Mouse (Mus musculus) heart, embryonic 14.5 days (tissue): ENCODE data around the gene Cdon. TPM values are rescaled to one million over a fixed set of nuclear protein-coding genes. Genes with fewer than 3 reads are reported as not detected.

ENCODE experiments used
- ATAC-seq: fragments of 200-750 bp; cut with Nextera tagmentation; 2 replicates; pipeline ENCODE4 v1.8.0; 2017; ENCODE audit warnings: low read depth, moderate TSS enrichment; ENCODE audit not compliant: insufficient number of reproducible peaks, insufficient read depth, low FRiP score
- H3K27ac ChIP-seq, 2 experiments: fragments of 200-500 bp in 1 of 2; fragments of 300-500 bp in 1 of 2; sonication (generic) in 1 of 2; replicated peaks in 1 of 2; 2 replicates each; pipeline ENCODE4 v1.5.1; 2012 to 2014; ENCODE audit warnings: low read depth in 2 of 2, low read length in 2 of 2, control low read depth in 1 of 2, mild to moderate bottlenecking in 1 of 2, mixed read lengths in 1 of 2; ENCODE audit not compliant: control insufficient read depth in 1 of 2, insufficient read depth in 1 of 2
- H3K27me3 ChIP-seq: fragments of 300-500 bp; sonication (generic); 2 replicates; pipeline ENCODE4 v1.6.1; 2014; ENCODE audit warnings: mild to moderate bottlenecking, low read length, control low read depth; ENCODE audit not compliant: control insufficient read depth, insufficient read depth
- H3K36me3 ChIP-seq: fragments of 300-500 bp; sonication (generic); 2 replicates; pipeline ENCODE4 v1.6.1; 2014; ENCODE audit warnings: mild to moderate bottlenecking, control low read depth, low read length, mixed read lengths; ENCODE audit not compliant: control insufficient read depth, insufficient read depth
- H3K4me1 ChIP-seq, 2 experiments: fragments of 200-500 bp in 1 of 2; fragments of 300-500 bp in 1 of 2; sonication (generic) in 1 of 2; 2 replicates each; pipeline ENCODE4 v1.6.1; 2012 to 2014; ENCODE audit warnings: low read length in 2 of 2, control low read depth in 1 of 2, mixed read lengths in 1 of 2; ENCODE audit not compliant: control insufficient read depth in 2 of 2, insufficient read depth in 2 of 2
- H3K4me2 ChIP-seq: fragments of 300-500 bp; sonication (generic); 2 replicates; pipeline ENCODE4 v1.6.1; 2014; ENCODE audit warnings: mild to moderate bottlenecking, low read length
- H3K4me3 ChIP-seq, 2 experiments: fragments of 200-500 bp in 1 of 2; fragments of 300-500 bp in 1 of 2; sonication (generic) in 1 of 2; 2 replicates each; pipeline ENCODE4 v1.5.1; 2012 to 2014; ENCODE audit warnings: low read length in 2 of 2, mild to moderate bottlenecking in 2 of 2, control low read depth in 1 of 2, low read depth in 1 of 2, moderate library complexity in 1 of 2; ENCODE audit not compliant: control insufficient read depth in 1 of 2, insufficient read depth in 1 of 2
- H3K9ac ChIP-seq: fragments of 300-500 bp; sonication (generic); 2 replicates; pipeline ENCODE4 v1.6.1; 2014; ENCODE audit warnings: mild to moderate bottlenecking, low read length
- H3K9me3 ChIP-seq: fragments of 300-500 bp; sonication (generic); 2 replicates; pipeline ENCODE4 v1.6.1; 2016; ENCODE audit warnings: low read length, control low read depth; ENCODE audit not compliant: control insufficient read depth
- WGBS: fragments of 180-500 bp; shearing (Covaris S2); extraction: QIAGEN DNeasy Blood & Tissue Kit; methylation state at CpG from one replicate; pipeline ENCODE4 v1.1.7; 2014; 5-methylcytosine and 5-hydroxymethylcytosine counted together
- polyA plus RNA-seq: library from polyadenylated mRNA; unstranded; fragments of >200 nt; fragmentation: Nextera tagmentation; extraction: Ambion mirVana; gene quantifications from 2 replicates; pipeline ENCODE4 v1.2.1, GENCODE M21; 2014

The Cdon gene
- polyA plus RNA-seq, 1 experiment from 2014 or later: 8.1 TPM

- H3K36me3 ChIP-seq: no peaks in the 10 kb centered on the region
- no peak for ATAC-seq
- H3K27me3 ChIP-seq: no peaks in the 10 kb centered on the region
- H3K4me1 ChIP-seq: peaks cover 0 to 3% of the 10 kb centered on the region in 2 experiments; a peak in 2 of 4 replicates
- 0 out of 4 replicates have a peak overlapping the region, but pooled peaks of 1 of the 2 experiments have one; percentile 9 for H3K27ac ChIP-seq
- no peak overlapping the region for H3K9ac ChIP-seq
- H3K9me3 ChIP-seq: no peaks in the 10 kb centered on the region
- no peak overlapping the region for H3K4me2 ChIP-seq
- WGBS: 21% methylated on average over 1 of the region's 1 CpGs
- H3K4me3 ChIP-seq: no peak overlapping the region
Measured at GRCm38 (mm10) chr9:35529796-35530195, 108.9 kb downstream of the Cdon start.

- Histone ChIP-seq H3K27ac (no peak overlapping the region), H3K4me3 (no peak overlapping the region), H3K4me2 (no peak overlapping the region), H3K9ac (no peak overlapping the region), H3K36me3 (no peaks in the 10 kb centered on the region), H3K9me3 (no peaks in the 10 kb centered on the region), H3K27me3 (no peaks in the 10 kb centered on the region), H3K4me1 (peaks cover 5 to 7% of the 10 kb centered on the region in 2 experiments; a peak in 2 of 4 replicates)
- ATAC-seq: no peak
- 72% methylated on average over 9 of the region's 9 CpGs for WGBS
Measured at GRCm38 (mm10) chr9:35533266-35533665, 112.3 kb downstream of the Cdon start.

- no peak overlapping the region for H3K4me2 ChIP-seq
- H3K9ac ChIP-seq: no peak overlapping the region
- H3K27ac ChIP-seq: no peak overlapping the region
- H3K4me3 ChIP-seq: no peak overlapping the region
- H3K27me3 ChIP-seq: no peaks in the 10 kb centered on the region
- no peaks in the 10 kb centered on the region for H3K36me3 ChIP-seq
- 6% methylated on average over 2 of the region's 2 CpGs for WGBS
- H3K4me1 ChIP-seq: peaks cover 4 to 12% of the 10 kb centered on the region in 2 experiments; a peak in 2 of 4 replicates
- ATAC-seq: peak; percentile 26; the same call in 1 of the 2 replicates
- no peaks in the 10 kb centered on the region for H3K9me3 ChIP-seq
Measured at GRCm38 (mm10) chr9:35535110-35535509, 114.2 kb downstream of the Cdon start.

GRCm38 (mm10) chr9:35535876-35536275 is 114.9 kb downstream of the Cdon start:
- H3K4me1 ChIP-seq: peaks cover 4 to 12% of the 10 kb centered on the region in 2 experiments; a peak in 2 of 4 replicates
- 59% methylated on average over 4 of the region's 4 CpGs for WGBS
- no peak overlapping the region for H3K9ac ChIP-seq
- no peak for ATAC-seq
- H3K9me3 ChIP-seq: no peaks in the 10 kb centered on the region
- no peak overlapping the region for H3K27ac ChIP-seq
- no peak overlapping the region for H3K4me3 ChIP-seq
- no peaks in the 10 kb centered on the region for H3K27me3 ChIP-seq
- H3K36me3 ChIP-seq: no peaks in the 10 kb centered on the region
- no peak overlapping the region for H3K4me2 ChIP-seq

- Histone ChIP-seq H3K36me3 (no peaks in the 10 kb centered on the region), H3K9ac (no peak overlapping the region), H3K27ac (no peak overlapping the region), H3K9me3 (no peaks in the 10 kb centered on the region), H3K4me3 (no peak overlapping the region), H3K4me2 (no peak overlapping the region), H3K4me1 (peaks cover 4 to 12% of the 10 kb centered on the region in 2 experiments; a peak in 2 of 4 replicates), H3K27me3 (no peaks in the 10 kb centered on the region)
- no peak for ATAC-seq
- WGBS: 78% methylated on average over 13 of the region's 13 CpGs
Measured at GRCm38 (mm10) chr9:35539001-35539750, 118.2 kb downstream of the Cdon start.

- H3K4me2 ChIP-seq: no peak overlapping the region
- H3K4me3 ChIP-seq: no peak overlapping the region
- peaks cover 4 to 12% of the 10 kb centered on the region in 2 experiments; a peak in 2 of 4 replicates for H3K4me1 ChIP-seq
- WGBS: 81% methylated on average over 5 of the region's 5 CpGs
- H3K27me3 ChIP-seq: no peaks in the 10 kb centered on the region
- no peak for ATAC-seq
- H3K36me3 ChIP-seq: no peaks in the 10 kb centered on the region
- no peak overlapping the region for H3K9ac ChIP-seq
- no peak overlapping the region for H3K27ac ChIP-seq
- H3K9me3 ChIP-seq: no peaks in the 10 kb centered on the region
Measured at GRCm38 (mm10) chr9:35541024-35541423, 120.1 kb downstream of the Cdon start.

GRCm38 (mm10) chr9:35541488-35541887 is 120.6 kb downstream of the Cdon start:
- H3K4me2 ChIP-seq: no peak overlapping the region
- H3K27ac ChIP-seq: no peak overlapping the region
- 9% methylated on average over 6 of the region's 6 CpGs for WGBS
- no peaks in the 10 kb centered on the region for H3K36me3 ChIP-seq
- H3K4me1 ChIP-seq: peaks cover 4 to 12% of the 10 kb centered on the region in 2 experiments; a peak in 2 of 4 replicates
- ATAC-seq: peak; percentile 47; the same call in 1 of the 2 replicates
- no peaks in the 10 kb centered on the region for H3K9me3 ChIP-seq
- H3K9ac ChIP-seq: no peak overlapping the region
- no peak overlapping the region for H3K4me3 ChIP-seq
- H3K27me3 ChIP-seq: no peaks in the 10 kb centered on the region
